Mouse (Mus musculus) heart, adult 10 weeks (tissue): ENCODE data around the gene Gm21882. TPM values are rescaled to one million over a fixed set of nuclear protein-coding genes. Genes with fewer than 3 reads are reported as not detected.

Experiments used
- polyA plus RNA-seq: library from polyadenylated mRNA; stranded (reverse); fragments of 350-450 nt; fragmentation: Illumina TruSeq; extraction: RNeasy Lipid Tissue Mini Kit (QIAGEN cat#74804); gene quantifications from one replicate; pipeline ENCODE4 v1.2.3, GENCODE M21; 2014; ENCODE audit warnings: low read depth, low replicate concordance

The Gm21882 gene
- not detected for polyA plus RNA-seq

DNA sequence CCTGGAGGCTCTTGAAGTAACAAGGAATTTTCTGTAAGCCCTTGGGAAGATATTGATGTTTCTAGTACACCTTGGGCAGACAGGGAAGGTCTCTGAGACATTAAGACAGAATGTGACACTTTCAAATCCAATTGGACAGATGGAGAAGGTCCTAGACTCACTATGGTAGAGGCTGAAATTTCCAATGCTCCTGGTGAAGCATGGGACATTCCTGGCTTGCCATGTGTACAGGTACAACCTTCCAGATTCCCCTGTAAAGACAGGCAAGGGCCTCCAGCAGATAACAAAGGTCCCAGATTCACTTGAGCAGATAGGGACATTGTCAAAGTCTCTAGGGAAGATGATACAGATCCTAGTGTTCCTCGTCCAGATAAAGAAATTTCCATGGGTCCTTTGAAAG is at the start of gene Gm21882:
Gene Gm21882 (minus strand): TSS at position 101 of the 400 bp plus-strand sequence.

Other genes with a start within 250 kb of the Gm21882 start
- not detected for gene Gm21865, start 64.6 kb downstream of the Gm21882 start, polyA plus RNA-seq